Mouse (Mus musculus) embryonic fibroblast, embryonic 13.5 days (primary cell): ENCODE measurements around the gene Kmt2d.

Experiments used
- CTCF ChIP-seq: IDR thresholded peaks from 2 replicates; pipeline ENCODE4 v1.5.1; 2011; ENCODE audit warnings: mild to moderate bottlenecking, control low read depth, low read length, moderate library complexity, borderline replicate concordance; ENCODE audit not compliant: insufficient read depth
- POLR2A ChIP-seq: IDR thresholded peaks from 2 replicates; pipeline ENCODE4 v1.6.1; 2011; ENCODE audit warnings: low read depth, mild to moderate bottlenecking, control low read depth, low read length, moderate library complexity

- TF ChIP-seq POLR2A, result no peak
- no peak for TF ChIP-seq CTCF
Measured at GRCm38 (mm10) chr15:98886667-98887387, 15.8 kb upstream of the Kmt2d start.
